Mouse (Mus musculus): ENCODE measurements around the gene Ttc7b.

- TF ChIP-seq CTCF (IDR thresholded peaks at IDR 0.05; ENCODE audit: control insufficient read depth, insufficient read depth, insufficient replicate concordance, low read depth, low read length) (no peak), POLR2A (IDR thresholded peaks at IDR 0.05; ENCODE audit: control insufficient read depth, low read depth, low read length) (no peak)
Measured at GRCm38 (mm10) chr12:100530871-100531270, 10.2 kb upstream of the Ttc7b start.
